Mouse (Mus musculus) gastrocnemius, postnatal 25 days (tissue): Measurements from ENCODE around the gene Lpin3. TPM values are rescaled to one million over a fixed set of nuclear protein-coding genes. Genes with fewer than 3 reads are reported as not detected.

Source experiments
- DNase-seq: peaks from one replicate; pipeline ENCODE4 v3.0.0; 2022
- long read RNA-seq, 2 experiments: library from polyadenylated mRNA; stranded (forward); transcript quantifications; one replicate each; pipeline ENCODE4 v2.0.0; 2021
- total RNA-seq, 2 experiments: library from RNA; stranded (reverse); gene quantifications; 1 replicate in 1 of 2; 2 replicates in 1 of 2; pipeline ENCODE4 v1.2.3; 2021

Gene Lpin3
- 1 to 10 TPM; 3.7 to 4.9 TPM for total RNA-seq
- long read RNA-seq, experiment 1, partial matches to known transcripts, result 0 of 1 reads
- long read RNA-seq, experiment 1, other reads (novel, unspliced or antisense), result 0 of 1 reads
- long read RNA-seq, experiment 2, partial matches to known transcripts, result 1 of 4 reads
- long read RNA-seq, experiment 2, other reads (novel, unspliced or antisense), result 2 of 4 reads

DNA sequence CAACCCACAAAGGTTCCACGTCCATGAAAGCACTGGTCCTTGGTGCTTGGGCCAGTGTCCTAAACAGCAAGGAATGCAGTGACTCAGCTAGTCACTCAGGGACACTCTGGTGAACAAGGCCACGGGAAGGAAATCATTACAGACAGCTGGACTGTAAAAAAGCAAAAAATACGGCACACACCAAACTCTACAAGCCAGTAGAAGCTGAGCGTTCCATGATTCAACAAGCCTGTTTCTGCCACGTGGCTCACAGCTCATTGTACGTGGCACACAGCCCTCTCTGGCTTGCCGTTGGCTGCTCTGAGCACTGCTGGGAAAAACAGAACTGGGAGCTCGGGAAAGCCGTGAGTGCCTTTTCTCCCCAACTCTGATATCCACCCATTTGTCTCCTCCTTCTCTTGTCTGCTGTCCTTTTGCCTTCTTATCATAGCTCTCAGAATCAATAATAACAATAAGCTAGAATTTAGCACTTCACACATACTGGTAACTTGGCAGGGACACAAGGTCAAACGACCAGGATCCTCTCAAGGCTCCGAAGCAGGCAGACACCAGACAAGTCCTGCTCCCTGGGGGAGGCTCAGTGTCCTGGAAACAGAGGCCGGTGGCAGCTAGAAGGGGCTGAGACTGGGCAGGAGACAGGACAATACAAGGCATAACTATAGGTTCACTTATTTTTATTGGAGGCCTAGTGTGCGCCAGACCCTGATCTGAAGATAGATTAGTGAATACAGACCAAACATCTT, at the start of gene Lpin3:
Gene Lpin3, plus strand, starts transcription at position 218 of the 743 bp plus-strand sequence.
- DNase-seq, result peak; percentile 86

GRCm38 (mm10) chr2:160840838-160841237, 39.6 kb upstream of the Lpin3 start:
- no peak for DNase-seq

- DNase-seq, result no peak
Measured at GRCm38 (mm10) chr2:160847664-160848063, 32.8 kb upstream of the Lpin3 start.

DNA sequence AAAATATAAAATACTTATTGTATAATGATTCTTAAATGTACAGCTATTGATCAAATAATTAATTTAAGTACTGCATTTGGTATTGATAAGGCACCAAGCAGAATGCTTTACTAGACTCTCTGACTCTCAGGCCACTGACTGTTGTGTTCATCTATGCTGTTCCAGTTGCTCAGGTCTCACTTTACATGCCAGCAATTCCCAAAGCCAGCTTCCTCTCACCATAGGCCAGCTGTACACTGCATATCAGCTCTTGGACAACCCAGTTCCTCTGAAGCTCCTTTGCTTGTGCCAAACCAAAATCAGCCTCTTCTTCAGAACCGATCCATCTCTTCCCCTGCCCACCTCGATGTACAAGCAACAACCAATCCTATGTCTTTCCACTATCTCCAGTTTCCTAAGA, 32.3 kb upstream of the Lpin3 start:
- DNase-seq, result no peak

- no peak for DNase-seq
Measured at GRCm38 (mm10) chr2:160849617-160850240, 30.7 kb upstream of the Lpin3 start.

- DNase-seq, result no peak
Measured at GRCm38 (mm10) chr2:160850360-160850759, 30.1 kb upstream of the Lpin3 start.

- DNase-seq, result no peak
Measured at GRCm38 (mm10) chr2:160854687-160855086, 25.8 kb upstream of the Lpin3 start.

DNA sequence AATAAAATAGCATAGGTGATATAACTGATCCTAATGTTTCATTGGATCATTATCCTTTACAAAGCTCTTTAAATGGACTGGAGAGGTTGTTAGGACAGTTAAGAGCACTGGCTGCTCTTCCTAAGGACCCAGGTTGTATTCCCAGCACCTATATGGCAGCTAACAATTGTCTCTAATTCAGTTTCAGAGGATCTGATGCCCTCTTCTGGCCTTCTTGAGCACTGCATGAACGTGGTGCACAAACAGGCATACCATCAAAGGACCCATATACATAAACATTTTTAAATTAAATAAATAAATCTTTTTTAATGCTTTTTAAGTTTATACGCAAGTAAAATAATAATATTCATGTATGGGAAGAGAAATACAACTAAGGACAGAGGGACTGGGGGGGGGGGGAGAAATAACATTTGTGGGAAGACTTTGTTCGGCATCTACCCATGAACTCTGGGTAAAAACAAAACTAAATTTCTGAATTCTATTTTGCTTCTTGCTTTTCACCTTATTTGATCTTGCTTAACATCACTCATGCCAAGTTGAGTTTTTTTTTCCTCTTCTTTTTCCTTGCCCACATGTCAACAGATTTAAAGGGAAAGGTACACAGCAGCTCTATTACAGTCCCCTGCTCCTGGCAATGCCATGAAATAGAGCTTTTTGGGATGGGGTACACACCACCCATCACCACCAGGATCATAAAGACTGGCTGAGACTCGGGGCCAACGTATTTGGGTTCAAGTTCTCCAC, 23.9 kb upstream of the Lpin3 start:
- DNase-seq, result no peak

GRCm38 (mm10) chr2:160860363-160860762, 20.1 kb upstream of the Lpin3 start:
- no peak for DNase-seq

DNA sequence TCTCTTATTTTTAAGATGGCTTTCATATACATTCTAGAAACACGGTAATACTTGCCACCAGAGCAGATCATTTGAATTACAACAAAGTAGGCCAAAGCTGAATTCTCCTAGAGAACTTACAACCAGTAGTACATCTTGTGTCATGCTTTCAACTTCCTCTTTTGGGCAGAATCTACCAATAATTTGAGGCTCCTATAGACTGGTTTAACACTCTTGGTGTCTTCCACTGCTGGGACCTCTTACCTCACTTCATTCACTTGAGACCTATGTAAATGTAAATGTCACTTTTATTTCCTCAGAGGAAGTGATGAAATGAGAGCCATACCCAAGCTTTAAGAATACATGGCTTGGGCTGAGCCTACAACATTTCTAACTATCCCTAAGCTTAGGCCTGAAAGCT, 16.4 kb upstream of the Lpin3 start:
- no peak for DNase-seq

DNA sequence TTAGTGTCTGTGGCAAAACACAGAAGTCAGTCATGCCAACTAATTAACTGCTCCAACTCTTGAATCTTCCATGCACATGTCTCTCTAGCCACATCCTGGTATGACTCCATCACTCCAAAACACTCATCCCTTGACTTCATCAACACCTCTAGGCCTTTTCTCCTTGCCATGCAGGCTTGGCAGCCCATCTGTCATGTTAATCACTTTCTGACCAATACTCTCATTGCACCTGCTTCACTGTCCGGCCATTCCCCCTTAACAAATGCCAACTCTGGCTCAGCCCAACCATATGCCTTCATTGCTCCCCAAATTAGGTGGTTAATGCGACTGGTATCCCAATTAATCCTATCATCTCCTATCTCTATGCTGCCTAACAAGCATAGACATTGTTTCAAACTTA, 15.2 kb upstream of the Lpin3 start:
- DNase-seq, result no peak

DNA sequence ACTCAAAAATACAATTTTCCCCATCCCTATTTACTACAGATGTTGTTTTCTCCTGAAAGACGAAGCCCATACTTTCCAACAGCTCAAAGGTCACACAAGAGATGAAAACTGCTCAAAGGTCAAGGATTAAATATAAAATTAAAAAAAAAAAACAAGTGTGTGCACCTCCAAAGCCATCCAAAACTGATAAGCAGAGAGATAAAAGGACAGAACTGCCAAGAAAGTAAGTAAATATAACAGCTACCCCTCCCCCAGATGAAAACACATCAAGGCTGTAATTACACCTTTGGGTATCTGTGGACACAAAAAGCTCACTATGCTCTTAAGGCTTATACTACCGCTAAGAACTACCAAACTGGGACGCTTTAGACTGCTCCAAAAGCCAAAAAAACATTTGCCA, 11.0 kb upstream of the Lpin3 start:
- no peak for DNase-seq

GRCm38 (mm10) chr2:160871310-160871709, 9.2 kb upstream of the Lpin3 start:
- no peak for DNase-seq

DNA sequence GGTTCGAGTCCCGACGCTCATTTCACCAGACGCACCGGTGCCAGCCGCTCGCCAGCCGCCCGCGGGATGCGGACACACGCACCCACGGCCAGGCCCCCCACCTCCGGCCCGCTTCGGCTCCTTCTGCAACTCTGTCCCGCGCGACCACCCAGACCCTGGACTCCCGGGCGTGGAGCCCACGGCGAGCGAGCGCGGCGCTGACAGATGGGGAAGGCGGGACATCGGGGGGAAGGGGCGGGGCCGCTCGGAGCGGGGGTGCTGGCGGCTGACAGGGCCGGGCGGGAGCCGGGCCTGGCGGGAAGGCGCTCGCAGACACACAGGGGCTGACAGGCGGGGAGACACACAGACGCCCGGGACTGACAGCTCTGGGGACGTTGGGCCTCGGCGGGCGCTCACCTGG, 8.1 kb upstream of the Lpin3 start:
- peak; percentile 81 for DNase-seq

- DNase-seq, result peak; percentile 96
Measured at GRCm38 (mm10) chr2:160872890-160873382, 7.5 kb upstream of the Lpin3 start, which contains the start of gene Zhx3. TSS of gene Zhx3 (minus strand) at chr2:160872998.

- no peak for DNase-seq
Measured at GRCm38 (mm10) chr2:160874231-160874877, 6.1 kb upstream of the Lpin3 start.

- no peak for DNase-seq
Measured at GRCm38 (mm10) chr2:160876115-160876514, 4.4 kb upstream of the Lpin3 start.

- DNase-seq, result no peak
Measured at GRCm38 (mm10) chr2:160881462-160882101, 1.1 kb downstream of the Lpin3 start.

GRCm38 (mm10) chr2:160882436-160882835, 2.0 kb downstream of the Lpin3 start:
- DNase-seq, result peak; percentile 62

DNA sequence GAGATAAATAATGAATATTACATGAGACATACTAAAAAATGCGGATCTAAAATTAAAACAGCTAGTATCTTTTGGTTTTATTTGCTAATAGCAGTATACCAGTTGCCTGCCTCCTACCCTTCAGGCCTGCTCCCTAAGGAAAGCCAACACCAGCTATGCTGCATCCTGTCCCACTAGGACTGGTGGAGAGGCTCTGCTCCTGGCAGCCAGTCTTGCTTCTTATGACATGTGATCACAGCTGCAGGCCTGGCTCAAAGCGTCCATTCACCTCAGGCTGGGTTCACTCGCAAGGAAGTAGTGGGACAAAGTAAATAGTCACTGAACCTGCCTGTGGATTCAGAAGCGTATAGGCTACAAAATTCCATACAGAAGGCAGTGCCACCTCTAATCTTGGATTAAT, 3.4 kb downstream of the Lpin3 start:
- peak; percentile 89 for DNase-seq

GRCm38 (mm10) chr2:160884830-160885229, 4.4 kb downstream of the Lpin3 start:
- no peak for DNase-seq
